Mouse (Mus musculus): ENCODE data around the gene Anxa8. TPM values are rescaled to one million over a fixed set of nuclear protein-coding genes. Genes with fewer than 3 reads are reported as not detected.

Anxa8 gene
- total RNA-seq, 2 experiments from 2014 or later: 0.61 to 1.7 TPM

DNA sequence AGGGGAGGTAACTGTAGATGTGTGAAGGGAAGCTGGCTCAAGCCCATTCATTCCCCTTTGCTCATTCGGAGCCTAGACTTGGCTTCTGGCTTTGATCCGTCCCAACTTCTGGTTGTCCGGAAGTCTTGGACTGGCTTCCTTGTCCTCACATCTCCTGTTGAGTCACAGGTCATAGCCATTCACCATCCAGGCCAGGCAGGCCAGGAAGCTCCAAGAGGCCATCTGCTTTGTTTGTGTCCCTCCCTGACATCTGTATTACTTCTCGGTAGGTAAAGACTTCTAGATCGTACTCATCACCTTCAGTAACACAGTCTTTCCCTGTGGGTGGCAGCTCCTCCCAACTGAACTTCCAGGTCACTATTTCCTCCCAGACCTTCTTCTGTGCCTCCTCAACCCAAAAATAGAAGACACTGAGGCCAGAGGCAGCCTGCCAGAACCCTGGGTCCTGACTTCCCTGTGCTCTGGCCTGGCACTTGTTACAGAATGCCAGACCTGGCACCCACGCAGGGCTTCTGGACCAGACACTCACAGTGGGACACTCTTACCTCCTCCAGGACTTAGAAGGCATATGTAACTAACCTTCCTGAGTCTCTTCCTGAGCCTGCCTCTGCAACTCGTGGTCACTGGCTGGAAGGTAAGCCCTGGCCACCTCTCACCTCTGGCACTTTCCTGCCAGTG, 33.4 kb downstream of the Anxa8 start:
- DNase-seq: no peak

DNA sequence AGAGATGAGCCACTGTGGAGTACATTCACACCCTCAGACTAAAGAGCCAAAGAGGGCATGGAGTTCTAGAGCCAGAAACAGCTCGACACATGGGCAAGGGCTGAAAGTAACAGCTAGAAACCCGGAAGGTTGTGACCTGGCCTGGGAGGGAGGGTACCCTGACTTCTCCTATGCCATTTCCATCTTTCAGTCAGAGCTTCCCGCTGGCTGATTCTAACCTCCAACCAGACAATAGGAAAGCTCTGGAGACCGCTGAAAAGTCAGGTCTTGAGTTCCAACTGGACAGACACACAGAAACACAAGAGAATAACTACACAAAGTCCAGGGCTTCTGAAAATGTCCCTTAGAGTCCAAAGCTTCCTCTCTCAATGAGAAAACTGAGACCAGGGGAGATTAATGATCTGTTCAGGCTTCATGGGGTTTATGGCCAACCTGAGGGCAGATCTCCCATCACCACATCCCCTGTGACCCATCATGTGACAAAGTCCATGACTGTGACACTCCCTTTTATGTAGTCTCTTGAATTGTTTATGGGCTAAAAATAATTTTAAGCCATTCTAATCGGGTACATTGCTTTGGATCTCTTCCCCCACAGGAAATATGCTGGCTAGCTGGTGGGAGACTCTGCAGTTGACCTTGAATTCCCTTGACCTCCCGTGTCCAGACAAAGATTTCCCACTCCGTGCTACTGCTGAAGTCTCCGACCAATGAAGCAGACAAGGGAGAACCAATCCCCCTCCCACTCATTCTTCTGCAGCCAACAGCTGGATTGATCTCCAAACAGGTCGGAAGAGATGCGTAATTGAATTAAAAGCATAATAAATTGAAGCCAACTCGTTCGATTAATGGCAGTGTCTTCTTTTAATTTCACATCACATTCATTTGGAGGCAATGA, 34.5 kb downstream of the Anxa8 start:
- no peak for DNase-seq

DNA sequence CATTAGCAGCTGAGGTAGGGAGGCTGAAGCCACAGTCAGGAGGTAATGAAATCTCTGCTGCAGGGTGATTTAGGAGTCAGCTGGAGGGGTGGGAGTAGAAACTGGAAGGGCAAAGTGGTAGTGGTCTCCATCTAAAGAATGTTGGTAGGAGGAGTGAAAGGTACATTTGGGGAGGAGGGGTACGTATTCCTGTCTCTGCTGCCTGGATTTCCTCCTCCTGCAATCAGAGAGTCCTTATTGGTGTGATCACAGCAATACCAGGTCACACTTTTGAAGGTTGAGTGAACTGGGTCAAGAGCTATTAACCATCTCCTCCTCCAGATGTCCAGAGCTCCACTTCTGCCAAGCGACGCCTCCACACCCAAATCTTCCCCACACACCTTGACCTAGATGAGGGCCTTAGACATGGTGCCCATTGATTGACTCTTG, 35.2 kb downstream of the Anxa8 start:
- DNase-seq: no peak

DNA sequence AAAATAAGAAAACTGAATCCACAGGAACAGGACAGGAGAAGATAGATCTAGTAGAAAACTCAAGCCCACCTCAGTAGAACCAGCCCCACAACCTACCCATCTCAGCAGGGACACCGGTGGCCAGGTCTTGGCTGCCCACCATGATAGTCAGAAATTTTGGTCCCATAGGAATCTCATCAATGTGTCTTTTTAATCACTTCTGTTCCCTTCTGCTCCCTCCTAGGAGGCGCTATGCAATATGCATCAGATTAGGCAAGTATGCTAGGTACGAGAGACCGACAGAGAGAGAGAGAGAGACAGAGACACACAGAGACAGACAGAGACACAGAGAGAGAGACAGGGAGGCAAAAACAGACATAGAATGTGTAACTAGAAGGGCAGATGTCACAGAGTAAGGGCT, 35.9 kb downstream of the Anxa8 start:
- DNase-seq: no peak

GRCm38 (mm10) chr14:34131216-34131615, 45.4 kb downstream of the Anxa8 start:
- DNase-seq: no peak

GRCm38 (mm10) chr14:34135391-34135790, 49.6 kb downstream of the Anxa8 start:
- DNase-seq: no peak

DNA sequence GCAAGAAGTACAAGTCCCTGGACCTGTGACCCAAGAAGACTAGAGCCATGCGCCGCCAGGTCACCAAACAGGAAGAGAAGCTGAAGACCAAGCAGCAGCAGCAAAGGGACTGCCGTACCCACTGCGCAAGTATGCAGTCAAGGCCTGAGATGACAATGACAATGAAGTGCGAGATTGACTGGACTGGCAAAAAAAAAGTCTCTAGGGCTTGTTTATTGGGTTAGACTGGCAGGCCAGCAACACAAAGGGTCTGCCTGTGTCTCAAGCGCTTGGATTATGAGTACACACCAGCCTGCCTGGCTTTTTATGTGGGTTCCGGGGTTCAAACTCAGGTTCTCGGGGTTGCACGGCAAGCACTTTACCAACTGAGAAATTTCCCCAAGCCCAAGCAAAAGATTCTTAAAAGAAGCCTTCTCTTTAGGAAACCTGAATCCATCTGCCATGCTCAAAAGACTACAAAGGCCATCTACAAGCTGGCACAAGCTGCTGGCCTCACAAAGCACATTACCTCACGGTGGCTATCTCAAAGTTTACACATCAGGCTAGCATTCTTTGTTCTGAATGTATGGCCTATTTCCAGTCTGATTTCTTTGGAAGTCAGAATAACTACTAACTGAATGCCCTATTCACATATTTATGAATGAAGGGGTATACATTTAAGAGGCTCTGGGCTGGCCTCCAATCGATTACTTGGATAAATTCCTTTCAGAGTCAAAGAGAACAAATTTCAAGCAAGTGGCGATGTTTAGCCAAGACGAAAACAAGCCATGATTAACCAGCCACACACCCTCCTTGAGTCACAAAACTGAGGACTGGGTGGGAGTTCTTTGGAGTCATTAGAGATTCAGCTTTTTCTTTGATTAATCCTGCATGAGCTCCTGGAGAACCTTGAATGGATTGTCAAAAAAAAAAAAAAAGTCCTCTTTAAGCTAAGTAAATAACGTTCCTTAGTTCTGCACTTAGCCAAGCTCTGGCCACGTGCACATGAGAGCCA, 54.2 kb downstream of the Anxa8 start:
- no peak for DNase-seq

- no peak for DNase-seq
Observed at GRCm38 (mm10) chr14:34142316-34142715, 56.5 kb downstream of the Anxa8 start.

GRCm38 (mm10) chr14:34142915-34143314, 57.1 kb downstream of the Anxa8 start:
- DNase-seq: no peak

Other genes starting within 250 kb of the Anxa8 start
- 1 to 10 TPM; 2.0 to 3.9 TPM for gene Gdf10, start 162.4 kb upstream of the Anxa8 start, total RNA-seq (2021)
- not detected for gene Gdf2, start 144.9 kb upstream of the Anxa8 start, total RNA-seq (2021)
- gene Rbp3, start 132.0 kb upstream of the Anxa8 start, total RNA-seq (2021): not detected
- gene Zfp488, start 107.2 kb upstream of the Anxa8 start, total RNA-seq (2021): not detected
- gene Gm30083, start 70.8 kb upstream of the Anxa8 start, total RNA-seq (2021): not detected
- not detected for gene Gm5460, start 69.2 kb upstream of the Anxa8 start, total RNA-seq (2021)
- gene Antxrl, start 33.3 kb upstream of the Anxa8 start, total RNA-seq (2021): not detected
- gene A630023A22Rik, start 16.8 kb downstream of the Anxa8 start, total RNA-seq (2021): not detected
- gene Npy4r, start 66.5 kb downstream of the Anxa8 start, total RNA-seq (2021): under 1 TPM; 0.13 to 0.27 TPM
- gene Gprin2, start 115.7 kb downstream of the Anxa8 start, total RNA-seq (2021): under 1 TPM; 0.08 to 0.29 TPM
- under 1 TPM; 0.51 to 0.67 TPM for gene Syt15, start 133.6 kb downstream of the Anxa8 start, total RNA-seq (2021)
- 1 to 10 TPM; 8.6 to 9.0 TPM for gene Shld2, start 224.5 kb downstream of the Anxa8 start, total RNA-seq (2021)
- gene Glud1, start 224.7 kb downstream of the Anxa8 start, total RNA-seq (2021): 100 to 1,000 TPM; 124 to 137 TPM

Measured in gastrocnemius, postnatal 25 days (tissue).